Mouse (Mus musculus) megakaryocyte, embryonic 14.5 days (primary cell): ENCODE results near the gene Cxcl5.

ENCODE experiments used
- FLI1 ChIP-seq: IDR thresholded peaks from 2 replicates; pipeline ENCODE4 v1.6.1; 2012; ENCODE audit warnings: low read length, inconsistent platforms, mixed read lengths
- GATA1 ChIP-seq: IDR thresholded peaks from 3 replicates; pipeline ENCODE4 v1.6.1; 2012; ENCODE audit warnings: mixed read lengths, low read length, inconsistent platforms, borderline replicate concordance

DNA sequence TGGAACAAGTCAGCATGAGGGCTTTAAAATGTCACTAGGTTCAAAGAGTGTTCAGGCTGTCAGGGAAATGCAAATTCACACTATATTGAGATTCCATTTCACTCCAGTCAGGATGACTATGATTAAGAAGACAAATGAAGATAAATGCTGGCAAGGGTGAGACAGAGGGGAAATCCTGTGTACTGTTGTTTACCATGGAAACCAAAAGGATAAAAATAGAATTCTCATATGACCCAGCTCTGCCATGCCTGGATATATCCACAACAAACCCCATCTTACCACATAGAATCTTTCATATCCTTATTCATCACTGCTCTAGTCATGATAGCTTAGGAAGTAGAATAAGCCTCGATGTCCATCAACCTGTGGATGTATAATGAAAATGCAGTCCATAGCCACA, 41.2 kb upstream of the Cxcl5 start:
- TF ChIP-seq GATA1 = no peak
- no peak for TF ChIP-seq FLI1
